Mouse (Mus musculus): ENCODE measurements at regions not wholly inside any gene's neighbourhood (a gene's known extent, or its start where the extent isn't known, plus 50 kb on each side); places are given as distances from the start of the nearest gene placed in this dataset.
"Not testable (repeated sequence)": the region's sequence is repeated elsewhere in the genome, so short reads cannot be mapped to it uniquely, and the experiment has no call there.

GRCm38 (mm10) chr13:4858341-4858740 is 249.4 kb upstream of the Akr1e1 start:
- DNase-seq: no peak

GRCm38 (mm10) chr13:4839481-4839880 is 230.5 kb upstream of the Akr1e1 start:
- DNase-seq: not testable (repeated sequence)

GRCm38 (mm10) chr13:4826756-4827155 is 217.8 kb upstream of the Akr1e1 start:
- no peak for DNase-seq

- DNase-seq: not testable (repeated sequence)
These were observed 216.8 kb upstream of the Akr1e1 start for GRCm38 (mm10) chr13:4825749-4826148.

DNA sequence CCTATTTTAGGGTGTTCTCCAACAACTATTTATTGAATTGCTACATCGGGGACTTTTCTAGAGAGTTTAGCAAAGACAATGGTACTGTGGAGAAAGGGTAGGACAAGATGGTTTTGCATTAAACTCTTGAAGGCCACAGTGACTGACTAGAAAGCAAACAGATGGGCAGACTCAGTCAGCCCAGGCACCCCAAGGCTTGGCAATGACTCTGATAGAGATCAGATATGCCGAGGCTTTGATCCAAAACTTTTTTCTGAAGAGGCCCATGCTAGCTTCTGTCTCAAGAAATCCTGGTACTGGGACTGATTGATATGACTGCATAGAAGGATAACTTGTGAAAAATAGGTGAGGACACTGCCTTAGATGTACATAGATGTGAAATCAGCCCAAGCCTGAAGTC is 197.9 kb upstream of the Akr1e1 start:
- DNase-seq: no peak

DNA sequence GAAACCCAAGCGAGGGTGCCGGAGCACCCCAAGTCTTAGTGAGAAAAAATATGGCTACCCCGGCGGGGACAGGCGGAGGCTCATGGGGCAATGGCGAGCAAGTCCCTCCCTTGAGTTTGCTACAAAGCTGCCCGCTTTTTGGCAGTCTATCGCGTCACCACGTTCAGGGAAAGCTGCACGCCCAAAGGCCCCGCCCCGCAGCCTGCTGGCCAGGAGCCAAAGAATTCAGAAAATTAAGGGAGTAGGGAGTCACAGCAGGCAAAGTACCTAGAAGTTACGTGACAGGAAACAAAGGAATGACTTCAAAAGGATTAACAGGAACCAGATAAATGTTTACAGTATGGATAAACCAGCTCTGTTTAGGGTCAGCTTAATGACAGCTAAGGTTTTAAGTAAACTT is 191.7 kb upstream of the Akr1e1 start:
- DNase-seq: no peak

- no peak for DNase-seq
These were observed 182.2 kb upstream of the Akr1e1 start for GRCm38 (mm10) chr13:4791139-4791538.

GRCm38 (mm10) chr13:4790414-4790813 is 181.4 kb upstream of the Akr1e1 start:
- no peak for DNase-seq

GRCm38 (mm10) chr13:4783290-4783689 is 174.3 kb upstream of the Akr1e1 start:
- no peak for DNase-seq

DNA sequence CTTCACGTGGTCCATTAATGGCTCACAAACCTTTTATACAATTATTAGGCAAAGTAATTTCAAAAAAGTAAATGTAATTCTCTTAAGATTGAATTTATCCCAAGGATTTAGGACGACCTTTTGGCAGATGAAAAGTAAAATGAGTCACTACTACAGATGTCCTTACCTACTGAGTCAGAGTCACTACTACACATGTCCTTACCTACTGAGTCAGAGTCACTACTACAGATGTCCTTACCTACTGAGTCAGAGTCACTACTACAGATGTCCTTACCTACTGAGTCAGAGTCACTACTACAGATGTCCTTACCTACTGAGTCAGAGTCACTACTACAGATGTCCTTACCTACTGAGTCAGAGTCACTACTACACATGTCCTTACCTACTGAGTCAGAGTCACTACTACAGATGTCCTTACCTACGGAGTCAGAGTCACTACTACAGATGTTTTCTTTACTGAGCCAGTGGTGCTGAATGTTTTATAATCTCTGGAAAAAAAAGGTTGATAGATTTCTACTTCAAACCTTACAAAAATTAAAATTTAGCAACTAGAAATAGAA is 169.4 kb upstream of the Akr1e1 start:
- DNase-seq: not testable (repeated sequence)

DNA sequence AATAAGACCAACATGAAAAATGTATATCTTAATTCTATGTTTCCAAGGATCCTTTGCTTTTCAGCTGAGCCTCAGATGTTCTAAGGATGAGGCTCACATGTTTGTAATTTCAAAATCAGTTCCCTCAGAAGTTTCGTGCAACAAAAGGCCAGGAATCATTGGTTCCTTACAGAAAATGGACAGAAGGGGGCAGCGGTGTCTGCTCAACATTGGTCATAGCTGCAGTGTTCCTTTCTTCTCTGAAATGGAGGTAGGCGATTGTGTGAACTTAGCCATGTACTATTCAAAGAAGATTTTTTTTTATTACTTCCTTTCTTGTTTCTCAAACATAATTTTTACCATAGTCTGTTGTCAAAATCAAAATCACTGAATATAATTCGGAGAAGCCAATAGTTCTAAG is 167.9 kb upstream of the Akr1e1 start:
- DNase-seq: peak; percentile 52

DNA sequence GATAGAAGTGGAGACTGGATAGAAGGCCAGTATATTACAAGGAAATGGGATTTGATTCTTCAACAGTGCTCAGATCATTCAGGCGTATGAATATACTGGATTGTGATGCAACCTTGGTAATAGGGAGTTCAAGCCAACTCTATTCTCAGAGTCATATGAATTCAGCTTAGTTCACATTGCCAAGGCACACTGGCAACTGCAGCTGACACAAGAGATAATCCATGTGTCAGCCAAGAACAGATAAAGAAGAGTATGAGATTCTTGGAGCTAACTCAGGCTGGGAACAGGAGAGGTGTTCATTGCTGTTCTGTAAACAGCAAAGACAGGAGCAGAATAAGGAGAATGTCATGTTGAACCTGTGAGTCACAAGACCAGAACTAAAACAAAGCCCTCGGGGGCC is 163.3 kb upstream of the Akr1e1 start:
- DNase-seq: no peak

DNA sequence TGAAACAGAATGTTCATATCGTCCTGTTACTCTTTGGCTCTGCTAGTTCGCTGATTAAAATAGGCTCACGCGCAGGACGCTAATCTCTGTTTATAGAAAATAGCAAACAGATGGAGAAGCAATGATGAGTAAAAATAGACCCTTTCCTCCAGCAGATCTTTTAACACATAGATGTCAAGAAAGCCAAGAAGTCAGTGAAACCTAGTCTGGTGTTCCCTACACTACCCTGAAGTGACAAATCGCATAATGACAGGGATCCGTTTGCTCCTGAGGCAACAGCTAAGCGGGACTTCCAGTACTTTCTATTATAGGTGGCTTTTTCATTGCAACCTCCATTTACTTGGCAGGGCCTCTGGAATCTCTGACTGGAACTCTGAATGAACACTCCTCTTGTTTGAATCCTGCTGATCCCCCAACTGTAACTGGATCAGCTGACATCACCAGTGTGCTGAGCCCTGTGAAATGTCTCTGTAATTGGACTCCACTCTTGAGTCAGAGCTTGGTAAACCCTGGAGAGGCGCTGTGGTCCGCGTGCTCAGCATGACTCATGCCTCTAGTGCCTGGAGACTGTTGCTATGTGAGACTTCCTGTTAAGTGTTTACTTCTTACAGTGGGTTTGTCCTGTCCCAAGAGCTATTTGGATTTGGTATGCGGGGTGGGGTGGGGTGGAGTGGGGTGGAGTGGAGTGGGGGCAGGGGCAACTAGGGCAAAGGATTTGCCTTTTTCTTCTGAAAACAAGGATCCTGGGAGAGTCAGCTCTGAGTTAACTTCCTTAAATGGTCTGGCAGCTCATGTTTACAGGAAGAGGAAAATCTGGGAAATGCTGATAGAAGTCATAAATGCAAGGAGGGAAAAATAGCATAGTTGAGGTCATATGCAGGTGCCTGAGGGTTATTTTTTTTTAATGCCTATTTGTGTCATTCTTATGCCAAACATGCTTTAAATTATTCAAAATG is 162.4 kb upstream of the Akr1e1 start:
- peak; percentile 48 for DNase-seq

DNA sequence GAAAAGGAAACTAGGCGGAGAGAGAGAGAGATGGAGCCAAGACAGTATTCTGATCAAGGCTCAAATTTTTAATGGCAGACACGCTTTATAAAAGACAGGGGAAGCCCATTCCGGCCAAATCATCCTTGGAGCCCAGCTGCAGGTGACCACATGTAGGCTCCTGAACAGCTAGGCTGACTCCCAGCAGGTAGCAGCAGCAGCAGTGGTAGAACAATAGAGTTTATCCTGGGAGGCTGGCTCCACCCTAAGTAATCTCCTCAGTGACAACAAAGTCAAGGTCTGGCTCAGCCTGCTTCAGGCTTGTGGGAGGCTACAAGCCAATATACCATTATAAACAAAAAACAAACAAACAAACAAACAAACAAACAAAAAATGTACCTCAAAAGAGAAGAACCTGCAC is 151.0 kb upstream of the Akr1e1 start:
- no peak for DNase-seq

DNA sequence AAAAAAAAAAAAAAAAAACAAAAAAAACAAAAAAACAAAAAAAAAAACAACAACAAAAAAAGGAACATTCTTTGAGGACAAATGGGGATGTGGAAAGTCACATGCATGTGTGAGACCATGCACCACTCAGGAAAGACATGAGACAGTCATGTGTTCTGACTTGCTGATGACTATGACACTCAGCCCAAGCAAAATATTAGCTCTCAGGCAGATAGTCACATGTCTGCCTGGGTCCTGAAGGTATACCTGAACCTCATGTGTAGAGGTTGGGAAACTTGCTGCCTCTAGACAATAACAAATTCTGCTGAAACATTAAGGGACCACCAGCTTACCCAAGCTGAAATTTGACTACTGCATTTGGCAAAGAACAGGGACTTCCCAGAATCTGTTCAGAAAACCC is 147.6 kb upstream of the Akr1e1 start:
- DNase-seq: no peak

- no peak for DNase-seq
These were observed 134.0 kb upstream of the Akr1e1 start for GRCm38 (mm10) chr13:4742930-4743329.

DNA sequence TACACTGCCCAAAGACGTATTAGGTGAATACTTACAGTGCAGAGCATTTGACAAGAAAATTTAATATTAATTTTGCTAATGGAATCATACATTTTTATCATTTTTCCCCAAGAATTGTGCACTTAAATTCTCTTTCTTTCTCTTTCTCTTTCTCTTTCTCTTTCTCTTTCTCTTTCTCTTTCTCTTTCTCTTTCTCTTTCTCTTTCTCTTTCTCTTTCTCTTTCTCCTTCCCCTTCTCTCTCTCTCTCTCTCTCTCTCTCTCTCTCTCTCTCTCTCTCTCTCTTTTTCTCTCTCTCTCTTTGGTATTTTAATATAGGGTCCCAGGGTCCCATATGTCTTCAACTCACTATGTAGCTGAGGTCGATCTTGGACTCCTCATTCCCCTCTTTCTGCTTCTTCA is 107.3 kb upstream of the Akr1e1 start:
- not testable (repeated sequence) for DNase-seq

DNA sequence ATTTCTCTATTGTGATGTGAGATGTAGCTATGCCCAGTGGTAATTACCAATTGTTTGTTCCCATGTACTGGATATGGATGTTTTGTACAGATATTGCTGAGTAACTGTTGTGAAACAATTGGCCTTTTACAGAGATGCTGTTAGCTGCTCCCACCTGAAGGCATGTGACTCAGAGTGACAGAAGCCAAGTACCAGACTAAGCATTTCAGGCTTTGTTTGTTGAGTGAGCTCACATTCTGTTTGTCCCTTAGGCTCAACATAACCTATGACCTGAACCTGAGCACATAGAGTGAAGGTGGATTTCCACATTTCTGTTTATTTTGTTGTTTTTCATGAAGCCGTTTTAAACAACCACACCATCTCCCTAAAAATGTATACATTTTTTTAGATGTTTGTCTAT is 105.8 kb upstream of the Akr1e1 start:
- DNase-seq: no peak

- no peak for DNase-seq
These were observed 103.7 kb upstream of the Akr1e1 start for GRCm38 (mm10) chr13:4712698-4713097.

GRCm38 (mm10) chr13:4699591-4699990 is 90.6 kb upstream of the Akr1e1 start:
- DNase-seq: not testable (repeated sequence)

GRCm38 (mm10) chr13:4666375-4667140 is 57.6 kb upstream of the Akr1e1 start:
- peak; percentile 73 for DNase-seq

GRCm38 (mm10) chr13:4663390-4663789 is 54.4 kb upstream of the Akr1e1 start:
- DNase-seq: no peak

DNA sequence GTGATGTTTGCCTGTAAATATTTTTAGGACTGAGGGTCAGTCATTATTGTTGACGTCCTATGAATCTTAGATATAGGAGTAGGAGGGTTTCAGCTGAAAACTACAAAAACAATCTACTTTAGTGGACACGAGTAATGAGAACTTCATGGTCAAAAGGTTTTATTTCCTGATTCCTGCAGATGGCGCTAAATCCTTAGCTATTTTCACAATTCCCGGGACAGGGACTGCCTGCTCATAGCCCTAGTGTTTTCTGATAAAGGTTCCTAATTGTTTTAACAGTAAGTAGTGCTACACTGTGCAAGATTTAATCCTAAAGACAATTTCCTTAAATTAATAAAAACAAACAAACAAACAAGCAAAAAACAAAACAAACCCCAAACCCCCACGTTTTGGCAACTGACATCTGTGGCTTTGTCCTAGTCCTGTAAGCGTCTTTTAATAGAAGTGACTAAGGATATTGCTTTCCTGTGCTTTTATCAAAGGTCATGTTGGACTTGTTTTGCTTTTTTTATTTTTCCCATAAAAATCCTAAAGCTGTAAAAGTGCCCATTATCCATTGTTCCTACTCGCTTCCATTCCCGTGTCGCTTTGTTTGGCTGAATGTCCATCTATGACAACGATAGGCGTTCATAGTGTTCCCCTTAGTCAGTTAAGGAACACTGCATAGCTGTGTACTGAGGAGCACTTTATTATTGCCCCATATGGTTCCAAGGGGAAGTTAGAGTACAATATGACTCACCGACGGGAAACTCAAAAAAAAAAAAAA is 53.5 kb upstream of the Akr1e1 start:
- no peak for DNase-seq

All from right cerebral cortex, postnatal 14 days (tissue).